20 mouse cellular contexts compared by ENCODE assay signal in the genomic region with DNA sequence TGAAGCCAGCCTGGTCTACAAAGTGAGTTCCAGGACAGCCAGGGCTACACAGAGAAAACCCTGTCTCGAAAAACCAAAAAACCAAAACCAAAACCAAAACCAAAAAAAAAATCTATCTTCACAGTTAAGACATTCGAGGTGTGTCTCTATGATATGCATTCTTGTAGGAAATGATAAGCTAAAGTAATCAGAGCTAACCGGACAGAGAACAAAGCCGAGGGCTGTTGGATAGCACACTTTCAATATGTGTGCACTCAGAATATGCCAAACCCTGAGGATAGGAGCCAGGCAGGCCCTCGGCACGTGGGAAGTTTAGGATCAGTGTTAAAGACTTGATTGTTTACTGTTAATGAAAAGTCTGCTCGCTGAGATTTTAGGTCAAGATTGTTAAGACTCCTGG.
"Had no signal": no experiment of that assay in that cellular context is flagged by ENCODE, and none has a peak within 500 bp of the region (broad histone marks: within the 10 kb centered on the region; RNA-seq: fewer than 3 reads in every experiment).

No protein-coding gene starts in this region.

- H3K4me2 ChIP-seq: kidney, embryonic 15.5 days; limb, embryonic 13.5 days; liver, embryonic 13.5 days; lung, embryonic 14.5 days; midbrain, embryonic 11.5 days had no signal

- H3K9ac ChIP-seq: kidney, embryonic 15.5 days; limb, embryonic 13.5 days; liver, embryonic 13.5 days; lung, embryonic 14.5 days had no signal

- H3K4me3 ChIP-seq: kidney, embryonic 15.5 days; left cerebral cortex, adult 2 months; limb, embryonic 10.5 days; limb, embryonic 13.5 days; liver, embryonic 13.5 days; megakaryocyte, embryonic 14.5 days had no signal

- H3K36me3 ChIP-seq: liver, embryonic 13.5 days had no signal

- ATAC-seq: lung, postnatal 0 days had no signal

- H3K9me3 ChIP-seq: kidney, embryonic 15.5 days; limb, embryonic 10.5 days; limb, embryonic 13.5 days; liver, embryonic 13.5 days; megakaryocyte, embryonic 14.5 days had no signal

- DNase-seq: kidney, adult 11 months; kidney, adult 8-10 months; kidney, postnatal 10 days; kidney, postnatal 36 days; layer of hippocampus, postnatal 36 days; liver, embryonic 13.5 days; lung, embryonic 14.5 days; midbrain, embryonic 14.5 days; right cerebral cortex, postnatal 14 days; right cerebral cortex, postnatal 4 days; thymus, adult 18-20 months; thymus, postnatal 36 days had no signal

- H3K27ac ChIP-seq: kidney, embryonic 15.5 days; left cerebral cortex, adult 2 months; limb, embryonic 10.5 days; limb, embryonic 13.5 days; liver, embryonic 13.5 days; macrophage had no signal

- H3K27me3 ChIP-seq: kidney, embryonic 15.5 days; limb, embryonic 13.5 days; liver, embryonic 13.5 days; megakaryocyte, embryonic 14.5 days had no signal

- H3K4me1 ChIP-seq: limb, embryonic 13.5 days had no signal
